Mouse (Mus musculus) liver, adult 2 months (tissue): Measurements from ENCODE around the gene Mlkl.

Source experiments
- CTCF ChIP-seq: fragments of 200-500 bp; IDR thresholded peaks from 2 replicates; pipeline ENCODE4 v1.5.1; 2011; ENCODE audit warnings: low read depth, low read length, control low read depth
- POLR2A ChIP-seq: fragments of 200-500 bp; IDR thresholded peaks from 2 replicates; pipeline ENCODE4 v1.6.1; 2011; ENCODE audit warnings: low read length, control low read depth; ENCODE audit not compliant: insufficient read depth; ENCODE audit errors: extremely low read depth

- TF ChIP-seq CTCF (no peak), POLR2A (no peak)
Observed at GRCm38 (mm10) chr8:111261981-111262381, 76.0 kb downstream of the Mlkl start.
